Mouse (Mus musculus) stomach, postnatal 0 days (tissue): Measurements from ENCODE around the gene Tnip1.

Experiments used
- CTCF ChIP-seq: IDR thresholded peaks from 2 replicates; pipeline ENCODE4 v1.5.1; 2016; ENCODE audit warnings: antibody characterized with exemption, low read depth, mild to moderate bottlenecking, moderate library complexity
- EP300 ChIP-seq: optimal IDR thresholded peaks from 2 replicates; pipeline ENCODE3; 2016; ENCODE audit warnings: antibody characterized with exemption

DNA sequence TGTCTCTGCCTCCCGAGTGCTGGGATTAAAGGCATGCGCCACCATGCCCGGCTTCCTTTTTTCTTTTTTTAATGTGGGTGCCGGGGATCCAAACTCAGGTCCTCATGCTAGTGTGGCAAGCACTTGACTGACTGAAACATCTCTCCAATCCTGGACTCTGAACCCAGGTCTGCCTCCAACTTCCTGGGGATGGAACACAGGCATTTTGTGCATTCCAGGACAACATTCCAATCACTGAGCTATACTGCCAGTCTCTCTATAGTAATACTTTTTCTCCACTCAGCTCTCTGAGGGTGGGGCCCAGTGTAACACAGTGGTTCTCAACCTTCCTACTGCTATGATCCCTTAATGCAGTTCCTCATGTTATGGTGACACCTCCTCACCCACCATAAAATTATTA is 11.9 kb upstream of the Tnip1 start:
- TF ChIP-seq EP300 (no peak), CTCF (no peak)
